In the genomic region with DNA sequence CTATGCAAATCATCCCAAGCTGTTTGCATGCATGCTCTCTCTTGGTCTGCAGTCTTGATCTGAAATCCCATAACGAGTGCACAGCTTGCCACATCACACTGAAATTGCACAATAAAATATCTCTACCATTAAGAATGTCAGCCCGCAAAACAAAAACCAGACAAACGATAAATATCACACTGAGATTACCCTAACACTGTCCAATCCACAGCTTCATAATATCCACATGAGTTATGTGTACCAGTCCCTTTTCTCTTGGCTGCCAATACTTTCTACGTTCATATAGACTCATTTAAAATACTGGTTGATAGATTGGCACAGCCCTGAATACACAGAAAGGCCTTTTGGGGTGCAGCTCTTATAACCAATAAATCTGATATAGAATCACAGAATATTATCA, we compare ENCODE assay signal across 32 mouse cellular contexts.
"Had no signal": no experiment of that assay in that cellular context is flagged by ENCODE, and none has a peak within 500 bp of the region (broad histone marks: within the 10 kb centered on the region; RNA-seq: fewer than 3 reads in every experiment).

No protein-coding gene starts in this region.

- H3K4me2 ChIP-seq: limb, embryonic 12.5 days; limb, embryonic 13.5 days; limb, embryonic 15.5 days; liver, embryonic 11.5 days; liver, embryonic 12.5 days; liver, embryonic 13.5 days; liver, embryonic 15.5 days; lung, embryonic 14.5 days; lung, embryonic 15.5 days; midbrain, embryonic 12.5 days; midbrain, embryonic 13.5 days; midbrain, embryonic 15.5 days had no signal

- H3K4me3 ChIP-seq: left cerebral cortex, adult 2 months; limb, embryonic 10.5 days; limb, embryonic 12.5 days; limb, embryonic 13.5 days; limb, embryonic 15.5 days; liver, embryonic 12.5 days; liver, embryonic 13.5 days; liver, embryonic 15.5 days; lung, embryonic 15.5 days; megakaryocyte, embryonic 14.5 days; midbrain, embryonic 10.5 days; midbrain, embryonic 12.5 days; midbrain, embryonic 13.5 days; midbrain, embryonic 15.5 days; myocyte had no signal

- H3K27ac ChIP-seq: left cerebral cortex, adult 2 months; limb, embryonic 10.5 days; limb, embryonic 12.5 days; limb, embryonic 13.5 days; limb, embryonic 15.5 days; liver, embryonic 12.5 days; liver, embryonic 13.5 days; liver, embryonic 14.5 days; liver, embryonic 15.5 days; lung, embryonic 15.5 days; macrophage; midbrain, embryonic 10.5 days; midbrain, embryonic 12.5 days; midbrain, embryonic 13.5 days; midbrain, embryonic 15.5 days had no signal

- H3K4me1 ChIP-seq: limb, embryonic 10.5 days; limb, embryonic 12.5 days; limb, embryonic 13.5 days; limb, embryonic 15.5 days; liver, embryonic 12.5 days; liver, embryonic 13.5 days; liver, embryonic 15.5 days; lung, embryonic 15.5 days; megakaryocyte, embryonic 14.5 days; midbrain, embryonic 12.5 days; midbrain, embryonic 13.5 days; midbrain, embryonic 15.5 days had no signal

- H3K36me3 ChIP-seq: limb, embryonic 10.5 days; limb, embryonic 12.5 days; limb, embryonic 13.5 days; limb, embryonic 15.5 days; liver, embryonic 12.5 days; liver, embryonic 13.5 days; liver, embryonic 15.5 days; lung, embryonic 15.5 days; midbrain, embryonic 10.5 days; midbrain, embryonic 12.5 days; midbrain, embryonic 13.5 days; midbrain, embryonic 15.5 days had no signal

- ATAC-seq: liver, embryonic 12.5 days; liver, postnatal 0 days; lung, postnatal 0 days; midbrain, embryonic 13.5 days; midbrain, embryonic 15.5 days; midbrain, embryonic 16.5 days had no signal

- DNase-seq: layer of hippocampus, postnatal 36 days; left cerebral cortex, postnatal 4 days; liver; liver, embryonic 13.5 days; liver, postnatal 0 days; lung, adult 18-20 months; lung, adult 2 months; lung, embryonic 14.5 days; lung, postnatal 10 days; lung, postnatal 14 days; lung, postnatal 36 days; lung, postnatal 4 days; midbrain, embryonic 14.5 days had no signal

- H3K9ac ChIP-seq: limb, embryonic 12.5 days; limb, embryonic 13.5 days; limb, embryonic 15.5 days; liver, embryonic 12.5 days; liver, embryonic 13.5 days; liver, embryonic 14.5 days; liver, embryonic 15.5 days; liver, postnatal 0 days; lung, embryonic 14.5 days; lung, embryonic 15.5 days; midbrain, embryonic 12.5 days; midbrain, embryonic 13.5 days; midbrain, embryonic 15.5 days had no signal

- H3K9me3 ChIP-seq: limb, embryonic 10.5 days; limb, embryonic 12.5 days; limb, embryonic 13.5 days; limb, embryonic 15.5 days; liver, embryonic 12.5 days; liver, embryonic 13.5 days; liver, embryonic 15.5 days; lung, embryonic 15.5 days; midbrain, embryonic 12.5 days; midbrain, embryonic 13.5 days; midbrain, embryonic 15.5 days had no signal

- H3K27me3 ChIP-seq: limb, embryonic 12.5 days; limb, embryonic 13.5 days; limb, embryonic 15.5 days; liver, embryonic 12.5 days; liver, embryonic 13.5 days; liver, embryonic 15.5 days; lung, embryonic 15.5 days; megakaryocyte, embryonic 14.5 days; midbrain, embryonic 12.5 days; midbrain, embryonic 13.5 days; midbrain, embryonic 15.5 days had no signal
